Mouse (Mus musculus): ENCODE results near the gene 4933403O08Rik. TPM values are rescaled to one million over a fixed set of nuclear protein-coding genes. Genes with fewer than 3 reads are reported as not detected.
A peak's percentile ranks its signal among the peaks of the same experiment; 100 is the strongest.

4933403O08Rik gene
- 0.10 and 0.19 TPM in 2 replicates for polyA plus RNA-seq (2015; fragmentation: Nextera tagmentation; extraction: Ambion mirVana)

- 92% methylated on average over 3 of the region's 3 CpGs for WGBS
Measured at GRCm38 (mm10) chrX:112238749-112239148, at the start of gene 4933403O08Rik. Gene 4933403O08Rik, plus strand, starts transcription at chrX:112239049.

GRCm38 (mm10) chrX:112242916-112243315 is 4.1 kb downstream of the 4933403O08Rik start:
- H3K4me2 ChIP-seq (replicated peaks): no peak overlapping the region
- H3K9me3 ChIP-seq: no peaks in the 10 kb centered on the region
- no peak overlapping the region for H3K9ac ChIP-seq
- no peaks in the 10 kb centered on the region for H3K27me3 ChIP-seq
- no peak overlapping the region for H3K4me3 ChIP-seq
- H3K4me1 ChIP-seq: no peaks in the 10 kb centered on the region
- ATAC-seq (ENCODE audit: low FRiP score, low read depth): no peak
- H3K36me3 ChIP-seq: no peaks in the 10 kb centered on the region
- no peak overlapping the region for H3K27ac ChIP-seq
- WGBS: 86% methylated on average over 1 of the region's 1 CpGs

More at GRCm38 (mm10) chrX:112238749-112239148, at the start of gene 4933403O08Rik:
- H3K36me3 ChIP-seq: no peaks in the 10 kb centered on the region
- H3K27ac ChIP-seq: no peak within 1 kb of the TSS
- H3K27me3 ChIP-seq: no peaks in the 10 kb centered on the region
- H3K9me3 ChIP-seq: no peaks in the 10 kb centered on the region
- no peak within 1 kb of the TSS for H3K4me2 ChIP-seq (replicated peaks)
- no peaks in the 10 kb centered on the region for H3K4me1 ChIP-seq
- no peak within 1 kb of the TSS for H3K9ac ChIP-seq
- no peak for ATAC-seq (ENCODE audit: low FRiP score, low read depth)
- H3K4me3 ChIP-seq: no peak within 1 kb of the TSS

GRCm38 (mm10) chrX:112255513-112255912 is 16.7 kb downstream of the 4933403O08Rik start:
- peak; percentile 59; the same call in 1 of the 2 replicates for ATAC-seq (ENCODE audit: low FRiP score, low read depth)
- Histone ChIP-seq H3K27ac (no peak overlapping the region), H3K36me3 (no peaks in the 10 kb centered on the region), H3K9ac (no peak overlapping the region), H3K4me2 (replicated peaks) (no peak overlapping the region), H3K9me3 (no peaks in the 10 kb centered on the region), H3K27me3 (no peaks in the 10 kb centered on the region), H3K4me3 (no peak overlapping the region), H3K4me1 (no peaks in the 10 kb centered on the region)
- 76% methylated on average over 2 of the region's 2 CpGs for WGBS

- Histone ChIP-seq H3K9me3 (no peaks in the 10 kb centered on the region), H3K4me3 (no peak overlapping the region), H3K4me1 (no peaks in the 10 kb centered on the region), H3K27ac (no peak overlapping the region), H3K4me2 (replicated peaks) (no peak overlapping the region), H3K9ac (no peak overlapping the region), H3K36me3 (no peaks in the 10 kb centered on the region), H3K27me3 (no peaks in the 10 kb centered on the region)
- 70% methylated on average over 1 of the region's 1 CpGs for WGBS
- no peak for ATAC-seq (ENCODE audit: low FRiP score, low read depth)
Measured at GRCm38 (mm10) chrX:112273550-112273949, 34.7 kb downstream of the 4933403O08Rik start.

Other genes starting within 250 kb of the 4933403O08Rik start
- gene Tex16, start 228.0 kb upstream of the 4933403O08Rik start, polyA plus RNA-seq (2015; fragmentation: Nextera tagmentation; extraction: Ambion mirVana): 1.9 and 2.4 TPM in 2 replicates
- gene Apool, start 72.3 kb downstream of the 4933403O08Rik start, polyA plus RNA-seq (2015; fragmentation: Nextera tagmentation; extraction: Ambion mirVana): 65.3 and 65.8 TPM in 2 replicates
- gene Satl1, start 167.7 kb downstream of the 4933403O08Rik start, polyA plus RNA-seq (2015; fragmentation: Nextera tagmentation; extraction: Ambion mirVana): 0.08 TPM in 1 of 2 replicates, not detected in the other